Comparison of ENCODE assay signal across 8 mouse cellular contexts in genomic region chr2:38823912-38824583, GRCm38 (mm10).
DNase-seq lines count a peak whose midpoint lies in the region; ATAC-seq lines count a peak whose summit lies in the region.

No protein-coding gene starts in this region.

- H3K4me3 ChIP-seq in hindbrain, embryonic 12.5 days: peak overlapping the region; percentile 50

- peak overlapping the region; percentile 52 for H3K4me2 ChIP-seq in hindbrain, embryonic 12.5 days (replicated peaks)

- H3K9ac ChIP-seq in hindbrain, embryonic 12.5 days: peak overlapping the region; percentile 64

- no peaks in the 10 kb centered on the region for H3K9me3 ChIP-seq in hindbrain, embryonic 12.5 days (replicated peaks)

- peaks cover 12% of the 10 kb centered on the region for H3K4me1 ChIP-seq in hindbrain, embryonic 12.5 days

- no peaks in the 10 kb centered on the region for H3K36me3 ChIP-seq in hindbrain, embryonic 12.5 days

- H3K27ac ChIP-seq in hindbrain, embryonic 12.5 days: peak overlapping the region; percentile 96

- H3K27me3 ChIP-seq in hindbrain, embryonic 12.5 days: no peaks in the 10 kb centered on the region

- peak; percentile 88 for ATAC-seq in hindbrain, embryonic 12.5 days (ENCODE audit: low FRiP score)

- DNase-seq in T-cell, adult 2 months (ENCODE audit: low spot score): peak; percentile 16
- peak; percentile 49 to 60 for DNase-seq in cerebellum, postnatal 10 days
- DNase-seq in frontal cortex, postnatal 25 days (ENCODE audit: low spot score in 2 of 2): peak; percentile 8 to 9
- peak; percentile 35 to 39 for DNase-seq in layer of hippocampus, postnatal 36 days
- peak; percentile 73 to 74 for DNase-seq in lung, postnatal 4 days
- peak; percentile 86 for DNase-seq in retina, postnatal 1 day
- peak; percentile 21 for DNase-seq in urinary bladder, postnatal 25 days (ENCODE audit: low spot score)

- WGBS in hindbrain, embryonic 12.5 days: 3% methylated on average over 12 of the region's 12 CpGs

Comparison
In these comparisons a context has a peak if more than half of its experiments do, and no peak if none do; other contexts are left out.
1. Peak in every context shown above with its lines: DNase-seq, ATAC-seq, H3K4me3 ChIP-seq and H3K27ac ChIP-seq.
2. DNase-seq: peak in every context shown above with its lines; median percentile 86 in retina, postnatal 1 day; 74 in lung, postnatal 4 days; 54 in cerebellum, postnatal 10 days; 37 in layer of hippocampus, postnatal 36 days; 21 in urinary bladder, postnatal 25 days; 16 in T-cell, adult 2 months; 8 in frontal cortex, postnatal 25 days.